Mouse (Mus musculus) layer of hippocampus, adult 18-20 months (tissue): ENCODE measurements around the gene Scgb3a1. TPM values are rescaled to one million over a fixed set of nuclear protein-coding genes. Genes with fewer than 3 reads are reported as not detected.
A peak's percentile ranks its signal among the peaks of the same experiment; 100 is the strongest.

Experiments used
- DNase-seq, 2 experiments: peaks; one replicate each; pipeline ENCODE4 v3.0.0; 2022; ENCODE audit warnings: low spot score in 2 of 2
- long read RNA-seq: library from polyadenylated mRNA; stranded (forward); transcript quantifications from one replicate; pipeline ENCODE4 v2.0.0, GENCODE M21; 2021
- total RNA-seq, 2 experiments: library from RNA; stranded (reverse); gene quantifications; 2 replicates each; pipeline ENCODE4 v1.2.3; 2021

Scgb3a1 gene
- total RNA-seq: not detected
- long read RNA-seq, partial matches to known transcripts: 0 of 2 reads
- long read RNA-seq, other reads (novel, unspliced or antisense): 2 of 2 reads

GRCm38 (mm10) chr11:49663310-49663709, at the start of gene Scgb3a1:
Scgb3a1 (plus strand) TSS chr11:49663610.
- DNase-seq: no peak

- DNase-seq: no peak
These were observed 47.3 kb upstream of the Scgb3a1 start for GRCm38 (mm10) chr11:49615856-49616725.

GRCm38 (mm10) chr11:49618476-49618875, 44.9 kb upstream of the Scgb3a1 start:
- no peak for DNase-seq

- no peak for DNase-seq
These were observed 41.5 kb upstream of the Scgb3a1 start for GRCm38 (mm10) chr11:49621953-49622352.

GRCm38 (mm10) chr11:49624156-49624555, 39.3 kb upstream of the Scgb3a1 start:
- DNase-seq: no peak

DNA sequence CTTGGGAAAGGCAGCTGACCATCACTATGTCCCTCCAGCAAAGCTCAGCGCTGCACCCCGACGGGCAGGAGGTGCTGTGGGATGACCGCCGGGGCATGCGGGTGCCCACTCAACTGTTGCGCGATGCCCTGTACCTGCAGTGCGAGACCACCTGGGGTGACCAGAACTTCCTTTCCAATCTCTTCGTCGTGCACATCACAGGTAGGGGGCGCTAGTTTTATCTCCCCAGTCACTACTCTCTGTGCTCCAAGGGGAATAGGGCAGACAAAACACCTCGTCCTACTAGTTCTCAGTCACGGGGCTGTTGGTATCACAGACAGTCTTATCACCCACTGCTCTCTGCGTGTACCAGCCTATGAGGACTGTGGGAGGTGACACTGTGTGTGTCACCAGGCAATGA, 37.5 kb upstream of the Scgb3a1 start:
- DNase-seq: no peak

DNA sequence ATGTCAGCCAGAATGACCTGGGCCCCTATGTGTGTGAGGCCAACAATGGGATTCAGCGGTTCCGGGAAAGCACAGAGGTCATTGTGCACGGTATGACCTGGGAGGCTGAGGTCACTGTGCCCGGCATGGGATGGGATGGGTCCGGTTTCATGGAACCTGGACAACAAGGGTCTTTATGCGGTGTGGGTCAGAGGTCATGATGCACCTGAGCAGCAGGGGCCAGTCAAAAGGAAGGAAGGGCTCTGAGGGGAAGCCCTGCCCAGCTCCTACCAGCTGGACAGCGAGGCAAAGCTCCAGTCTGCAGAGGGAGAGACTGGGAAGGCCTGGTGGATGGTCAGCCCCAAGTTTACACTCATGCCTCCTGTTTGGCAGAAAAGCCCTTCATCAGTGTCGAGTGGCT, 36.7 kb upstream of the Scgb3a1 start:
- no peak for DNase-seq

DNA sequence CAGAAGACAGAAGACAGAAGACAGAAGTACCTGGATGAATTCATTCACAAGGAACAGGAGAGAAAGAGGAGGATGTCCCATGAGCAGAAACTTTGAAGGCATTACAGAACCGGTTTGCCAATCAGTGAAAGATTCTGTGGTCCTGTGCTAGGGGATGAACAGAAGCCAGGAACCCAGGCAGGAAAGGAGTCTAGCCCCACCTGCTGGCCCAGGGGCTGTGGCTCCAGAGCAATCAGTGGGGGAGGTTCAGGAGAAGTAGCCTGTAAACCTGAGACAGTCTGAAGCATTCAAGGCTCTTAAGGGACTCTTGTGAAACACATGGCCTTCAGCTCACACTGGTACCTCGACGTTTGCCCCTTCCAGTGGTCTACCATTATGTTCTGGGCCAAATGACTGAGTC, 32.3 kb upstream of the Scgb3a1 start:
- DNase-seq: no peak

GRCm38 (mm10) chr11:49632256-49632655, 31.2 kb upstream of the Scgb3a1 start:
- DNase-seq: no peak

GRCm38 (mm10) chr11:49634101-49634500, 29.3 kb upstream of the Scgb3a1 start:
- no peak for DNase-seq

DNA sequence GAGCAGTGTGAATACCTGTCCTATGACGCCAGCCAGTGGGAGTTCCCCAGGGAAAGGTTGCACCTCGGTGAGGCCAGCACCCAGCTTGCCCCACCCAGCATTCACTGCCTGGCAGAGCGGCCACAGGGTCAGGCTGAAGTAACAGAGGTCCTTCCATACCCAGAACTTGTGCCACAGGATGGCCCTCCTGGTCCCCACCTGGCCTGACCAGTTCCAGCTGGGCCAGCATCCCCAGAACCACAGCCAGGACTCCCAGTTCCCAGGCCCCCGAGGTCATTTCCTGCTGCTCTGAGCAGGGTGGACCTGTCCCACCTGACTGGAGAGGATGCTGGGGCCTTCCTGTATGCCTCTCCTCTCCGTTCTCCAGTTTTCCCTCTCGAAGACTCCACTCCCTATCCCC, 27.7 kb upstream of the Scgb3a1 start:
- DNase-seq: no peak

- no peak for DNase-seq
These were observed 27.0 kb upstream of the Scgb3a1 start for GRCm38 (mm10) chr11:49636449-49636848.

DNA sequence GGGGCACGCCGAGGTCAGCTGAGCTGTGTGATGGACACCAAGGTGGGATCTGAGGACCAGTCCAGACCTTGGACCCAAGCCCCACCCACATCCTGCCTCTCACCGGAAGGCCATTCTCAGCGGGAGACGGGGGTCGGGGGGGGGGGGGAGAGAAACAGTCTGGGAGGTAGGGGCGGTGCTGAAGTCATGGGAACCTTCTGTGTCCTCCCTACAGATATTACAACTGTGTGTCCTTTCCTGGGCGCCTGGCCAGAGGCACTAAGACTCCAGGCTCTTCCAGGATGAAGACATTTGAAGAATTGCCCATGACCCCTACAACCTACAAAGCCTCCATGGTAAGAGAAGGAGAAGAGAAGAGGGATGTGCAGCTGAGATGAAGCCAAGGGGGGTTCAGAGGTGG, 17.7 kb upstream of the Scgb3a1 start:
- DNase-seq: no peak

DNA sequence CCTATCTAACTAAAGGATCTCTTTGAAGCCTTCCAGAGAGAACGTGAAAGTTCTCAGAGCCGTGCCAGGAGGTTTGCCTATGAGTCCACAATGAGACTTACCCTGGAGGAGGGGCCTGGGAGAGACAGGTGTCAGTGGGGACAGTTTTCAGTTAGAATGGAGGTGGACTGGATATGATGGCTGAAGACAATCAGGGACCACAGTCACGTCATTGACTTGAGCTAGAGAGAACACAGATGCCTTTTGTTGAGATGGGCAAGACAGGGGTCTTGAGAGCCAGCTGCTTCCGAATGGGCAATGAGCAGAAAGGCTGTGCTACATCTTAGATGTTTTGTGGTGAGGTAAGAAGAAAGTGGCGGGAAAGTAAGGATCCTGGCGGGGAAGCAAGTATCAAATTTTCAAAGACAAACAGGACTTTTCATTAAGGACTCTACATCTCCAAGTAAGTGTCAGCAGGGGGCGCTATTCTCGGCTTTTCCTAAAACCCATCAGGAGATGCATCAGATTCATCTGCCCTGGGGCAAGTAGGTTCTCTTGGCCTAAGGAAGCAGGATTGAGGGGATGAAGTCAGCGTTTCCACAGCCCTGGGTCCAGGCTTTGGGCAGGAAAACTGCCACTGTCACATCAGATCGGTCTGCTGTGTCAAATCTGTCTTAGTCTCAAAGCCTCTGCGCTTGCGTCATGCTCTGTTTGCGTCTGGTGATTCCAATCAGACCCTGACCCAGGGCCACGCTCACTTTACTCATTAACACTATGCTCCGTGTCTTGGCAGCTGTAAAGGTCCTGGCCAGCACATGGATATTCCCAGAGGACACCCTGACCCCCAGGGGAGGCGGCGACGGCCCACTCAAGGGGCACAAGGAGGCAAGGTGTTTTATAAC, 13.1 kb upstream of the Scgb3a1 start:
- no peak for DNase-seq

DNA sequence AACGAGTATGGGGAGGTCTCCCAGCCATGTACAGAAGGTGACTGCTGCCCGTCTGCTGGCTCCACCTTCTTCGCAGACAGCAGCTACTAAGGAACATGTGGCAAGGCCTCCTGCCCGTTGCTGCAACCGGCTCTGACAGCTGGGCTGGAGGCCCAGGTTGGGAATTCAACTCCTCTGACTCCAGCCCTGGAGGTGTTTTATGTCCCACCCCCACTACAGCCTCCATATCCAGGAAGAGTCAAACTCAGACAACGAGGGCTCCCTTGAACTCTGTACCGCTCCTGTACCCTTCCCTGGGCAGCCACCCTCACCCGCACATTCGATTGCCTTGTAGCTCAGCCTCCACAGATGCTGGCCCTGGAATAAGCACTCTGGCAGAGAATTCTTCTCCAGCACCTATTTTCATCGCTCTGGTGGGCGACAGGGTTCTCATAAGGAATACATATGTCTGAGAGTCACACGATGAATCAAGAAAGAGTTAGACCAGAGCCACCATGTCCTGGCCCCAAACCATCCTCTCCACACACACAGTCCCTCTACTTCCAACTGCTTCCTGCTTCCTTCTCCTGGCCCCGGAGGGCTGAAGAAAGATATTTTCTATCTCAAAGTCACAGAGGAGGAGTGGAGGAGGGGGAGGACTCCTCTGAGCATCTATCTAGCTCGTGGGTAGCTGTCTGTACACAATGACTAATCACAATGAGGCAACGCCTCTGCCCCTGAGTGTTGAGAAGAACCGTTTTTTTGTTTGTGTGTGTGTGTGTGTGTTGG, 12.2 kb upstream of the Scgb3a1 start:
- peak in 1 of 2 experiments; percentile 61 for DNase-seq

- no peak for DNase-seq
These were observed 11.6 kb upstream of the Scgb3a1 start for GRCm38 (mm10) chr11:49651762-49652322.

GRCm38 (mm10) chr11:49652401-49653078, 10.9 kb upstream of the Scgb3a1 start:
- DNase-seq: peak; percentile 74 to 93

- DNase-seq: no peak
These were observed 10.4 kb upstream of the Scgb3a1 start for GRCm38 (mm10) chr11:49653079-49653408.

DNA sequence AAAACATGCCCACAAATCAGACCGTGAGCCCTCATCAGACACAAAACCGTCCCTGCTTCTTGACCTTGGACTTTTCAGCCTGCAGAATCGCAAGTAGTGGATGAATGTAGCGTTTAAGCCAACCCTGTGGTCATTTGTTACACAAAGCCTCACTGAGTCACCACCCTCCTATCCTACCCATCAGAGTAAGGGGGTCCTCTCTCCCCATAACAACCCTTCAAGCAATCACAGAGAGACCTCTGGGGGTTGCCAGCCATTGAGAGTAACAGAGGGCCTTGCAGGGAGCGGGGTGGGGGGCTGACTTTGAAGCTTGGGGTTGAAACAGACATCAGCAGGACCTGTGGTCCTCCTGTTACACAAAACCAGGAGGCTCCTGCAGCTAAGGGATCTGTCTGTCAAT, 8.8 kb upstream of the Scgb3a1 start:
- DNase-seq: no peak

DNA sequence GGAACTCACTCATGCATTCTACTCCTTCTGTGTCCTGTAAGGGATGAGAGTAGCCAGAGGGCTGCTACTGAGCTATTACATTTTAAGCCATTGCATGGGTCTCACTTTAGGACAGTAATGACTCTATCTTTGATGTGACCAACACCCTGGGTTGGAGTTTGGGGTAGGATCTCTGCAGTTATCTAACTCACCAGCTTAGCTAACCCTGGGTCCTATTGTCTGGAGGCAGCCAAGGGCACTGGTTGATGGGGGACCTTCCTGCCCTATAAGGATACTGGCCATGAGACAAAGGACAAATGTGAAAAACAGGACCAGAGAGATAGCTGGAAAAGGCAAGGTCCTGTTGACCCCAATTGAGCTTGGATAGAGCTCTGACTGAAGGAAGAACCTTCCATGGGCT, 7.9 kb upstream of the Scgb3a1 start:
- DNase-seq: no peak
